Mouse (Mus musculus) gastrocnemius, adult 2 months (tissue): ENCODE data around the gene Jakmip3. TPM values are rescaled to one million over a fixed set of nuclear protein-coding genes. Genes with fewer than 3 reads are reported as not detected.

Source experiments
- DNase-seq: peaks from one replicate; pipeline ENCODE4 v3.0.0; 2022
- H3K27ac ChIP-seq: fragments of 200-600 bp; 2 replicates; pipeline ENCODE4 v1.8.1; 2022; ENCODE audit warnings: mild to moderate bottlenecking
- H3K4me3 ChIP-seq: fragments of 200-600 bp; 2 replicates; pipeline ENCODE4 v1.8.1; 2022; ENCODE audit warnings: mild to moderate bottlenecking, moderate library complexity
- CTCF ChIP-seq: fragments of 200-600 bp; IDR thresholded peaks from 2 replicates; pipeline ENCODE4 v1.8.1; 2022; ENCODE audit warnings: antibody characterized with exemption, mild to moderate bottlenecking, moderate library complexity
- intact Hi-C: fragments of 180-260 bp; cut with DNase I; formaldehyde crosslinking; loops from one replicate; pipeline ENCODE4 v1.15.1; 2025
- total RNA-seq, 2 experiments: library from RNA; stranded (reverse); gene quantifications; 2 replicates each; pipeline ENCODE4 v1.2.3; 2021

Gene Jakmip3
- total RNA-seq, 2 experiments from 2014 or later: 0.15 to 0.28 TPM

DNA sequence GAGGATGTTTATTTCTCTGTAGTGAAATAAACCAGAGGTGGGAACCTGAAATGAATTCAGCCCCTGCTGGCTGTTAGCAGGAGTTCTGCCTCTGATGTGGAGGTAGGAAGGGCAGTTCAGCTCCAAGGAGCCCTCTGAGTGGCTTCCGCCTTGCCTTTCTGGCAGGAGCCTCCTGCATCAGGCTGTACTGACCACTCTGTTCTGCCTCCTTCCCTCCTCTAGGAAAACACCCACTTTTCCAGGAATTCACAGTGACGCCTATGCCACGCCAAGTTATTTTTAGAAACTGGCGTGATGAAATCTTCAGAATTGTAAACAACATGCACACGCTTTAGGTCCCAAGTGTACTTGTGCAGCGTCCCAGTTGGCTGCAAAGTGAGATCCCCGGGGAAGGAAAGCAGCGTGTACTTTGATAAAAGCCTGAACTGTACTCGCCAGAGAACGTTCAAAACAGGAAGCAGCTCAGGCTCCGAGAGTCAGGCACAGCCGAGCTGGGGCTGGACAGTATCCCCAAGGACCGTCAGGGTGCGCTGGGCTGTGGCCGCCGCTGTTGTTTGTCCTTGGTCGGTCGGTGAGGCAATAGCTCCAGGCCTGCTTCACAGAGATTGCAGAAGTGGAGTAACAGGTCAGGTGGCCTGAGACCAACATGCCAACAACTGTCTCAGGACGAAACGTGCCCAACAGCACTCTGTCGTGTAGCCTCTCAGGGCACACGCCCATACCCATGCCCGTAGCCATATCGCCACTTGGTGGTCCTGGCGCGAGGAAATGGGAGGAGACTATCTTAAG, 21.2 kb upstream of the Jakmip3 start:
- peak; percentile 87 for DNase-seq
- peak; percentile 54 for TF ChIP-seq CTCF
- peak overlapping the region; percentile 95 for H3K27ac ChIP-seq
- intact Hi-C loops: no loop called here
- H3K4me3 ChIP-seq: peak overlapping the region; percentile 67

DNA sequence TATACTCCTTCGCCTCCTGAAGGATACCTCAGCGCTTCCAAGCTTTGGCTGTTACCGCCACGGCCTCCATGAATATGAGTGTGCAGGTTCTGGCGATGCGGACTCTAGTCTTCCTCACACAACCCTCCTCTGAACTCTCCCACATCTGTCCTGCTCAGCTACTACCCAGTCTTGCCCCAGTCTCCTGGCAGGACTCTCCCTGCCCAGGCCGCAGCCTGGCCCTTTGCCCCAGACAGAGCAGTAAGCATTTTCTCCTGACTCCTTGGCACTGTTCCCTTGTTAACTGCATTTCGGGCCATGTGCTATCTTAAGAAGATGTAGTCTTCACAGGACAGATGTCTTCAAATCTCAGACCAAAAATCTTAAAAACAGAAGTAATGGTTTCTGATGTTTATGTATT, 18.9 kb upstream of the Jakmip3 start:
- Histone ChIP-seq H3K4me3 (no peak overlapping the region), H3K27ac (peak overlapping the region; percentile 38)
- intact Hi-C loops: loop anchor here (10.0 kb wide), 2 partner anchors 187 to 1203 kb away; no protein-coding TSS in a partner anchor
- no peak for TF ChIP-seq CTCF
- DNase-seq: peak; percentile 60

DNA sequence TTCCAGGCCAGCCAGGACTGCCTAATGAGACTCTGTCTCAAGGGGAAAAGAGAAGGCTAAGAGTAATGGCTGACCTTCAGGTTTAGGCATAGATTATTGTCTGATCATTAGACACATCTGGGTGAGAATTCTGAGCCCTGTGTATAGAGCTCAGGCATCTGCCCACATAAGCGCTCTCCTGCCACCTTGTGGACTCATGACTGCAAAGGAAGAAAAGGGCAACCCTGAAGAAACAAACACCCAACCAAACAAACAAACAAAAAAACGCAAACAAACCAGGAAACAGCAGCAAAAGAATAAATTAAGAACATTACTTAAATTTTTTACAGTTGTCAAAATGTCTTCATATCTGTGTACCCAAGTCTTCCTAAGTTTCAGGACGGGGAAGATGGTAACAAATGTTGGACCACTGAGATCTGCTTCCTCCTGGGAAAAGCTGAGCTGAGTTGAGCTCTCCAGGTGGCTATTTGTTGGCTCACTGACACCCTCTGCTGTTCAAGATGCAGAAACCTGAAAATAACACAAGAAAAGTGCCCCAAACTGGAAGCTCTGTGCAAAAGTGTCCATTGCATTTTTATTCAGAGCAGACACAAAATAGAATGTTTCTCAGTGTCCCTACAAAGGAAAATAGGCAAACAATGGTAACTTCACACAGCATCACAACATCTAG, 16.6 kb upstream of the Jakmip3 start:
- Histone ChIP-seq H3K4me3 (no peak overlapping the region), H3K27ac (no peak overlapping the region)
- DNase-seq: peak; percentile 62
- intact Hi-C loops: loop anchor here (1.0 to 10.0 kb wide), 3 partner anchors 84 to 1201 kb away; no protein-coding TSS in a partner anchor
- TF ChIP-seq CTCF: peak; percentile 66

DNA sequence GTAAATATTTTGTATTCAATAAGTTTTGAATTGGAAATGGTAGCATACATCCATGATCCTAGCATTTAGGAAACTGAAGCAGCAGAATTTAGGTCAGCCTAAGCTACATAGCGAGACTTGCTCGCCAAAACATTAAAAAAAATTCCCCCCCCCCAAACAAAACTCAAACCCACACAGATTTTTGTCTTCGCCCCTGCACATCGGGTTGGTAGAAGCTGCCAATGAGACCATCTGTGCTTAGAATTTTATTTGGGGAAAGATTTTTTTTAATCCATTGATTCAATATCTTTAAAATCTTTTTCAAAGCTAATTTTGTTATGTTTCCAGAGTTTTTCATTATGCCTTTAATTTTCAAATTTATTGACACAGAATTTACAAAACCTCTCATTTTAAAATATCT, 12.1 kb upstream of the Jakmip3 start:
- no peak for TF ChIP-seq CTCF
- no peak for DNase-seq
- intact Hi-C loops: loop anchor here (10.0 kb wide), 2 partner anchors 194 to 1196 kb away; no protein-coding TSS in a partner anchor
- H3K4me3 ChIP-seq: no peak overlapping the region
- H3K27ac ChIP-seq: no peak overlapping the region

DNA sequence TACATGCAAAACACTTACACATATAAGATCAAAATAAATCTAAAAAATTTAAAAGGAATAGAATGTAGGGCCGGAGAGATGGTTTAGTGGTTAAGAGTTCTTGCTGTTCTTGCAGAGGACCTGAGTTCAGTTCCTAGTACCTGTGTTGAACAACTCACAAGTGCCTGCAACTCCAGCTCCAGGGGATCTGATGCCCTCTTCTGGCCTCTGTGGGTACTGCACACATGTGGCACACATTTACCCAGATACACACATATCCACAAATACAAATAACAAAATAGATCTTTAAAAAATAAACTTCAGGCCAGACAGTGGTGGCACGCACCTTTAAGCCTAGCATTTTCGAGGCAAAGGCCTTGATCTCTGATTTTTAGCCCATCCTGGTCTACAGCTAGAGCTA, 6.0 kb upstream of the Jakmip3 start:
- DNase-seq: no peak
- intact Hi-C loops: no loop called here
- H3K27ac ChIP-seq: no peak overlapping the region

DNA sequence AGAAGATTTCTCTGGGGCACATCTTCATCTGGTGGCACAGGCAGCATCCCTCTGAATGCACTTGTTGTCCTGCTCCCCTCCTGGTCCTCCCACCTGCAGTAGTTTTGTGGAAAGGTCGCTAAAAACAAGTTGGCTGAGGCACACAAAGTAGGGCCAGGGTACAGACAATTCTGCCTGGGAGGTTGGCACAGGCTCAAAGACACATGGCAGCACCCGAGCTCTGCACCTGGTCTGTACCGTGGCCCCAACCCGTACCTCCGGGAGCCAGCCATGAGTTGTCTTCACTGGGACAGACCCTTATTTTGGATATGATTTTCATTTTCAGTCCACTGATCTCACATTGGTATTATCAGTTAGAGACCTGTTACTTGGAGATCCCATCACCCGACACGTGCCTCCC, 1.5 kb upstream of the Jakmip3 start:
- H3K4me3 ChIP-seq: no peak overlapping the region
- DNase-seq: no peak

More for the DNA sequence above, 6.0 kb upstream of the Jakmip3 start:
- H3K4me3 ChIP-seq: no peak overlapping the region
- no peak for TF ChIP-seq CTCF

DNA sequence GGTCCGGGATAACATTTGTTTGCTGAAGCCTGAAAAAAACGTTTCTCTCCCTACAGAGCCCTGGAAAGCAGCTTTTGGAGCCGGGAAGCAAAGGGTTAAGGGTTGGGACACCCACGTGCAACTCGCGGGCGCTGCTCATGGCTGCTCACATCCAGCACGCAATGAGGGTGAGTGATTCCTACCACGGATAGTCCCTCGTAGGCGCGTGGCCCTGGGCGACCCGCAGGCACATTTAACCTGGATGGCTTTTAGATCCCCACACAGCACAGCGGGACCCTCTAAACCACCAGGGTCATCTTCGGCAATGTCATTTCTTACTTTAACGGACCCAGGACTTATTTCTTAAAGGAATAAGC, 296 bp upstream of the Jakmip3 start:
- no peak for DNase-seq
- no peak for TF ChIP-seq CTCF
- Histone ChIP-seq H3K27ac (no peak overlapping the region), H3K4me3 (peak overlapping the region; percentile 64)
- intact Hi-C loops: no loop called here

More for the DNA sequence above, 1.5 kb upstream of the Jakmip3 start:
- no peak for TF ChIP-seq CTCF
- H3K27ac ChIP-seq: no peak overlapping the region
- intact Hi-C loops: no loop called here

DNA sequence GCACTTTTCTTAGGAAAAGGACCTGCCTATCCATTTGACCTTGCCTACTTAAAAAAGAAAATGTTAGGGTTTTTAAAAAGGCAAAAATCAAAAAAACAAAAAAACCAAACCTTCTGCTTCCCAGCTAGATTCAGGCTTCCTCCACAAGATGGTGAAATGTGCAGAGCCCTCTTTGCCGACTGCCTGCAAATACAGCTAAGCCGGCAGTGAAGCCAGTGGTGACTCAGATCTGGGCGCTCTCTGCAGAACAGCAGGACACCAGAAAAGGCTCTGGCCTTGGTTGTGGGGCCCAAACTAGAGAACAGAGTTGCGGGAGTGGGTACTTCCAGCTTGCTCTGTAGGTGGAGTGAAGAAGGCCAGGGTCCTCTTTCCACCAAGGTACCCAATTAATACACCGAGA, 1.0 kb downstream of the Jakmip3 start:
- no peak overlapping the region for H3K27ac ChIP-seq

DNA sequence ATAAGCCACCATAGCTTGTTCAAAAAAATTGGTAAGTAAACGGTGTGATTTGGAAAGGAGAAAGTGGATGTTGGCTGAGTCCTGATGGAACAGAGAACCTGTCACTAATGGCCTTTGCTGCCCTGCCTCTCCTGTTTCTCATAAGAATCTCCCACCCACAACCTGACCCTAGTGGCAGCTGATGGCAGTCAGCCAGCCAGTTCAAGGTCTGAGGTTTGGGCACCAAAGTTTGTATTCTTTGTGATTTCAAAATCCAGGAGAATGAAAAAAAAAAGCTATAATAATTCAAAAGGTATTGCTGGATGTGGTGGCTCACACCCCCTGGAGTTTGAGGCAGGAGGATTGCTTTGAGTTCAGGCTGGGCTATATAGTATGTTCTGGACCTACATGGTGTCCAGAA, 1.8 kb downstream of the Jakmip3 start:
- Histone ChIP-seq H3K4me3 (no peak overlapping the region), H3K27ac (no peak overlapping the region)
- no peak for TF ChIP-seq CTCF
- DNase-seq: no peak
- intact Hi-C loops: no loop called here

More for the DNA sequence above, 1.0 kb downstream of the Jakmip3 start:
- H3K4me3 ChIP-seq: no peak overlapping the region
- DNase-seq: no peak
- intact Hi-C loops: no loop called here
- no peak for TF ChIP-seq CTCF

DNA sequence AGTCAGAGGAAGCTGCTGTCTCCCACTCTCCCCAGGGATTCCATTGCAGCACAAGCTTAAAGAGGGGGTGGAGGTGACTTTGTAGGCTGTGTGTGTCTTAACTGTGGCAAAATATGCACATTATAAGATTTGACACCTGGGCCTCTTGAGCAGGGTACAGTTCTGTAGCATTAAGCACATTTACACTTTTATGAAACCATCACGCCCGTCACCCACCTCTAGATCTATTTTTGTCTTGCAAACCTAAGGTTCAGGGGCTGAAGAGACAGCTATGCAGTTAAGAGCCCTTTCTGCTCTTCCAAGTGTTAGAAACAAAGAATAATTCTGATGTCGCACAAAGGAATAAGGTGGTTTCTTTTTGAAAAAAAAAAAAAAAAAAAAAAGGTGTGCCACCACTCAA, 5.1 kb downstream of the Jakmip3 start:
- TF ChIP-seq CTCF: no peak
- Histone ChIP-seq H3K4me3 (no peak overlapping the region), H3K27ac (no peak overlapping the region)
- intact Hi-C loops: no loop called here
- DNase-seq: no peak

DNA sequence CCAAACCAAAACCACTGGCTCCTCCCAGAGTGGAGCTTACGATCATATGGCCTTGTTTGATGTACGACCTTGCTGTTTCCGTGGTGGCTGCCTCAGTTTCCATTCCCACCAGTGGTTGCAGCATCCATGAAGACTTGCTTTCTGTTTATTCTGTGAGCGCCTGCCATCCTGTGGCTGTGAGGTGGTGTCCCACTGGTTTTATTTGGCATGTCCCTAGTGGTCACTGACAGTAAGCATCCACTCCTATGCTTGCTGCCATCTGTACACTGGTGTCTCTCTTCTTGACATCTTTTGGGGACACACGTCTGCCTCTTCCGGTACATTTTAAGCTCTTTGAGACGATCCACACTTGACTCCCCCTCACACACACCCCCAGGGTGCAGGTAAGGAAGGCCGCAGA, 7.2 kb downstream of the Jakmip3 start:
- no peak overlapping the region for H3K27ac ChIP-seq
- DNase-seq: no peak
- intact Hi-C loops: no loop called here
- H3K4me3 ChIP-seq: no peak overlapping the region
- TF ChIP-seq CTCF: no peak

DNA sequence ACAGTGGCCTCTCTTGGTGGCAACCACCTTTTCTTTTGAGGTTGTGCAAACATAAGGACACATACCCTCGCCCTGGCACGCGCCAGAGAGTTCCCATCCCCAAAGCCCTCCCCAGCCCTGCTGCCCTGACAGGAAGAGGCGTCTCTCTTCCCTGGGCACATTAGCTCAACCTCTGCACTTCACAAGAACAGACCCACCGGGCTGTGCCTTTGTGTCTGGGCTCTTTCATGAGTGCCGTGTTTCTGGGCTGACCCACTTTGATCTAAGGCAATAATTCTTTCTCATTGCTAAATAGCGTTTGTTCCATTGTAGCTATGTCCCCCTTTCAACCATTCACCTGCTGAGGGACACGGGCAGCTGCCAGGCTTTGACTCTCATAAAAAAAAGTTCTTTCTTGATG, 7.8 kb downstream of the Jakmip3 start:
- no peak for TF ChIP-seq CTCF
- intact Hi-C loops: no loop called here
- Histone ChIP-seq H3K27ac (no peak overlapping the region), H3K4me3 (no peak overlapping the region)
- DNase-seq: no peak

DNA sequence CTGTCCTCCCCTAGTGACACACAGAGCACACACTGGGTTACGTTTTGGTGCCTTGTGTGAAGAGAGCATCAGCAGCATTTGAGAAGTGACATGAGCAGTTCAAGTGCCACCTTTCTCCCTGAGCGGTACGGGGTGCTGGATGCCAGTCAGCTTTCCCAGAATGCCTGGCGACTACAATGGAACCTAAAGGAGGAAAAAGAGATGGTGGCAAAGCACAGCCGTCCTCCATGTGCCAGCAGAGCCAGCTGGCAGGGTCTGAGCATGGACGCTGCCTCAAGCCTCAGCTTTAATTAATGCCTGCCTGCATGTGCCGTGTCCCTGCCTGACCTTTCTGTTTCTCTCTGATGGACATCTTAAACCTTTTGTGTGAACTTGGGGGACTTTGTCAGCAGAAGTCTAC, 15.3 kb downstream of the Jakmip3 start:
- no peak overlapping the region for H3K4me3 ChIP-seq
- intact Hi-C loops: no loop called here
- TF ChIP-seq CTCF: no peak
- no peak overlapping the region for H3K27ac ChIP-seq
- no peak for DNase-seq
